Mouse (Mus musculus) thymus, adult 2 months (tissue): ENCODE data around the gene Med14.

ENCODE experiments used
- CTCF ChIP-seq: fragments of 200-500 bp; IDR thresholded peaks from 2 replicates; pipeline ENCODE4 v1.5.1; 2012; ENCODE audit warnings: mild to moderate bottlenecking, control low read depth, low read length, moderate library complexity, borderline replicate concordance; ENCODE audit not compliant: control insufficient read depth, poor library complexity, insufficient read depth; ENCODE audit errors: extremely low read depth
- POLR2A ChIP-seq: fragments of 200-500 bp; IDR thresholded peaks from 2 replicates; pipeline ENCODE4 v1.6.1; 2012; ENCODE audit warnings: mild to moderate bottlenecking, low read length, control low read depth, moderate library complexity; ENCODE audit not compliant: control insufficient read depth, poor library complexity, insufficient read depth; ENCODE audit errors: extremely low read depth

DNA sequence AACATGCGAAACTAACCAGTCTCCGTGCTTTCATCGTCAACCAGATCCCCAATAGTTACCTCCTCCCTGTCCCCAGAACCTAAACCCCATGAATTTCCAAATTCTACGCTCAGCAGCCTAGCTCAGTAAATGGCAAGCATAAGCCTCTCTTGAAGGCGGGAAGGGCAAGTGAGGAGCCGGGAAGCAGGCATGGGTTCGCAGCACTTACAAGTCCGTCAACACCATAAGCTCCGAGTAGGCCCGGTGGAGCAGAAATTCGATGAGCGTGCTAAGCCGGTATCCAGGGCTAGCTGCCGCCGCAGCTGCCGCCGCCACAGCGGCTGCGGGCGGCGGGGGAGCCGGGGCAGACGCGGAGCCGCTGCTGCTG is 631 bp downstream of the Med14 start:
- TF ChIP-seq CTCF (no peak), POLR2A (no peak)
